Mouse (Mus musculus) myocyte (in vitro differentiated cells): ENCODE data around the gene Lrwd1.

Source experiments
- CEBPB ChIP-seq: IDR thresholded peaks from 2 replicates; pipeline ENCODE4 v1.6.1; 2011; ENCODE audit warnings: mild to moderate bottlenecking, moderate library complexity; ENCODE audit not compliant: poor library complexity, insufficient read depth, severe bottlenecking
- E2F4 ChIP-seq: IDR thresholded peaks from one replicate; pipeline ENCODE4 v1.6.1; 2011; ENCODE audit warnings: mild to moderate bottlenecking, control low read depth, moderate library complexity; ENCODE audit not compliant: insufficient read depth
- MAX ChIP-seq: IDR thresholded peaks from one replicate; pipeline ENCODE4 v1.6.1; 2011; ENCODE audit warnings: low read depth, mild to moderate bottlenecking, control low read depth
- MYOG ChIP-seq, 3 experiments: IDR thresholded peaks; one replicate each; pipeline ENCODE4 v1.6.1; 2011; ENCODE audit warnings: control low read depth in 2 of 3, low read depth in 2 of 3, mild to moderate bottlenecking in 2 of 3; ENCODE audit not compliant: insufficient read length in 2 of 3, control insufficient read depth in 1 of 3, insufficient read depth in 1 of 3
- POLR2A ChIP-seq: IDR thresholded peaks from one replicate; pipeline ENCODE4 v1.6.1; 2011; ENCODE audit warnings: low read depth, mild to moderate bottlenecking, control low read depth, moderate library complexity; ENCODE audit not compliant: insufficient read length
- POLR2AphosphoS2 ChIP-seq: IDR thresholded peaks from one replicate; pipeline ENCODE4 v1.6.1; 2011; ENCODE audit warnings: low read depth, control low read depth; ENCODE audit not compliant: insufficient read length
- REST ChIP-seq: IDR thresholded peaks from one replicate; pipeline ENCODE4 v1.6.1; 2011; ENCODE audit warnings: mild to moderate bottlenecking, control low read depth, moderate library complexity; ENCODE audit not compliant: insufficient read depth, insufficient read length
- TCF3 ChIP-seq: IDR thresholded peaks from one replicate; pipeline ENCODE4 v1.6.1; 2011; ENCODE audit warnings: low read depth, control low read depth; ENCODE audit not compliant: insufficient read length
- USF1 ChIP-seq: IDR thresholded peaks from one replicate; pipeline ENCODE4 v1.6.1; 2011; ENCODE audit warnings: low read depth, mild to moderate bottlenecking, control low read depth, moderate library complexity

GRCm38 (mm10) chr5:136172939-136173338, 37.1 kb upstream of the Lrwd1 start:
- TF ChIP-seq CEBPB (no peak), USF1 (no peak), MYOG (IDR thresholded peaks at IDR 0.05; ENCODE audit: control insufficient read depth in 1 of 3, insufficient read depth in 1 of 3, insufficient read length in 2 of 3, low read depth in 2 of 3) (no peak), MAX (no peak), POLR2A (no peak), POLR2AphosphoS2 (no peak), E2F4 (no peak), REST (no peak), TCF3 (no peak)
